Mouse (Mus musculus) kidney, adult 2 months (tissue): Measurements from ENCODE around the gene Taf8. TPM values are rescaled to one million over a fixed set of nuclear protein-coding genes. Genes with fewer than 3 reads are reported as not detected.

Experiments
- DNase-seq: peaks from one replicate; pipeline ENCODE4 v3.0.0; 2021
- H3K27ac ChIP-seq: fragments of 200-500 bp; 2 replicates; pipeline ENCODE4 v1.5.1; 2012; ENCODE audit warnings: low read depth, low read length, control low read depth, inconsistent platforms; ENCODE audit not compliant: insufficient read depth
- H3K27me3 ChIP-seq: fragments of 200-500 bp; replicated peaks from 2 replicates; pipeline ENCODE4 v1.6.1; 2012; ENCODE audit warnings: mild to moderate bottlenecking, moderate library complexity, low read length, inconsistent platforms; ENCODE audit not compliant: control insufficient read depth, insufficient read depth
- H3K36me3 ChIP-seq: fragments of 200-500 bp; 2 replicates; pipeline ENCODE4 v1.6.1; 2012; ENCODE audit warnings: mild to moderate bottlenecking, moderate library complexity, low read length, inconsistent platforms; ENCODE audit not compliant: control insufficient read depth, insufficient read depth
- H3K4me1 ChIP-seq: fragments of 200-500 bp; 2 replicates; pipeline ENCODE4 v1.6.1; 2011; ENCODE audit warnings: low read length; ENCODE audit not compliant: control insufficient read depth, insufficient read depth
- H3K4me3 ChIP-seq: fragments of 200-500 bp; 2 replicates; pipeline ENCODE4 v1.5.1; 2011; ENCODE audit warnings: mild to moderate bottlenecking, low read depth, low read length, control low read depth; ENCODE audit not compliant: insufficient read depth
- CTCF ChIP-seq: fragments of 200-500 bp; conservative IDR thresholded peaks from 2 replicates; pipeline ENCODE4 v1.5.1; 2011; ENCODE audit warnings: low read depth, mild to moderate bottlenecking, control low read depth, low read length, moderate library complexity, mixed read lengths; ENCODE audit not compliant: insufficient read depth, insufficient read length
- POLR2A ChIP-seq: fragments of 200-500 bp; IDR thresholded peaks from one replicate; pipeline ENCODE4 v1.6.1; 2011; ENCODE audit warnings: low read depth, low read length, control low read depth
- WGBS: fragments of 180-500 bp; shearing (Covaris S2); methylation state at CpG from one replicate; pipeline ENCODE4 v1.1.7; 2018; 5-methylcytosine and 5-hydroxymethylcytosine counted together
- polyA plus RNA-seq: library from polyadenylated mRNA; depleted of rRNA; stranded (reverse); fragments of >200 nt; gene quantifications from 2 replicates; pipeline ENCODE4 v1.2.3, GENCODE M21; 2012

The Taf8 gene
- polyA plus RNA-seq, 1 experiment, result 22.9 TPM

DNA sequence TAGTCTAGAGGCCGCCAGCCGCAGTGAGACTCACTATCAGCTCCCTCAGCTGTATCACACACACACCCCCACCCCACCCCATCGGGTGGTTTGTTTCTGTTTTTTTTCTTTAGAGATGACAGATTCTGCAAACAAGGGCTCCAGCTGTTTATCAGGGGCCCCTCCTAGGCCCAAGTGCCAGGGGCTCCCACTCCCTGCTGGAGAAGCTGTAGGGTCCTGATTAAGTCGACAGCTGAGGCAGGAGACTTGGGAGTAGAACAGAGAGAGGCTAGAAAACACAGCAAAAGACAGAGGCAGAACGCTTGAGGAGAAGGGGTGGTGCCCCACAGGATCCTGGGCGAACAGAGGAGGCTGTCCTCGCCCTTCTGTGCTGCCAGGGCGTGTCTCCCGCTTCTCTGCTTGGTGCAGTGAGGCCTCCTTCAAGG is 33.7 kb upstream of the Taf8 start:
- WGBS, result 84% methylated on average over 9 of the region's 9 CpGs

DNA sequence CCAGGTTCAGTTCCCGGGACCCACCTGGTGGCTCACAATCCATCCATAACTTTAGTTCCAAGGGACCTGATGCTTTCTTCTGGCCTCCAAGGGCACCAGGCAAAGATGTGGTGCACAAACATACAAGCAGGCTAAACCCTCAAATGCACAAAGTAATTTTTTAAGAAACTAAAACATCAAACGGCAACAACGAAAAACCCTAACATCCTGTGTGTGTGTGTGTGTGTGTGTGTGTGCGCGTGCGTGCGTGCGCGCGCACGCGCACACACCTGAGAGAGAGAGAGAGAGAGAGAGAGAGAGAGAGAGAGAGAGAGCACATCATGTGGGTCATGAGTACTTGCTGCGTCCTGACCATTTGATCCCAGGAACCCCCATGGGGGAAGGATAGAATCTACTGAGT is 31.6 kb upstream of the Taf8 start:
- Histone ChIP-seq H3K4me1 (no peaks in the 10 kb centered on the region), H3K4me3 (no peak overlapping the region), H3K36me3 (no peaks in the 10 kb centered on the region), H3K27ac (no peak overlapping the region), H3K27me3 (no peaks in the 10 kb centered on the region)
- TF ChIP-seq CTCF (no peak), POLR2A (no peak)
- DNase-seq, result no peak
- WGBS, result 95% methylated on average over 13 of the region's 13 CpGs

More for the DNA sequence above, 33.7 kb upstream of the Taf8 start:
- Histone ChIP-seq H3K4me1 (no peaks in the 10 kb centered on the region), H3K27me3 (no peaks in the 10 kb centered on the region), H3K36me3 (no peaks in the 10 kb centered on the region), H3K27ac (no peak overlapping the region), H3K4me3 (no peak overlapping the region)
- DNase-seq, result no peak
- TF ChIP-seq CTCF, result no peak
- TF ChIP-seq POLR2A, result no peak

DNA sequence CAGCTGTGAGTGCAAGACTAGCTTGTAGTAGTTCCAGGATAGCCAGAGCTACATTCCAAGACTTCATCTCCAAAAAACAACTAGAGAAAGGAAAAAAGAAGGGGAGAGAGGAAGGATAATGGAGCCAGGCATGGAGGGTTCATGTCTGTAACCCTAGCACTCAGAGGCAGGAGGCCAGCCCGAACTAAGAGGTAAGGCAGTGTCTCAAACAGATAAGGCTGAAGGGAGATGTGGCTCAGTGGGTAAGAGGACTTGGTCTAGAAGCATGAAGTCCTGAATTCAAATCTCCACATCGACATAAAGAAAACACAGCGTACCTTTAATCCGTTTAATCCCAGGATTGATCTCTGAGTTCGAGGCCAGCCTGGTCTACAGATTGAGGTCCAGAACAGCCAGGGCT is 30.3 kb upstream of the Taf8 start:
- Histone ChIP-seq H3K4me1 (no peaks in the 10 kb centered on the region), H3K27ac (no peak overlapping the region)
- WGBS, result 99% methylated on average over 5 of the region's 5 CpGs

DNA sequence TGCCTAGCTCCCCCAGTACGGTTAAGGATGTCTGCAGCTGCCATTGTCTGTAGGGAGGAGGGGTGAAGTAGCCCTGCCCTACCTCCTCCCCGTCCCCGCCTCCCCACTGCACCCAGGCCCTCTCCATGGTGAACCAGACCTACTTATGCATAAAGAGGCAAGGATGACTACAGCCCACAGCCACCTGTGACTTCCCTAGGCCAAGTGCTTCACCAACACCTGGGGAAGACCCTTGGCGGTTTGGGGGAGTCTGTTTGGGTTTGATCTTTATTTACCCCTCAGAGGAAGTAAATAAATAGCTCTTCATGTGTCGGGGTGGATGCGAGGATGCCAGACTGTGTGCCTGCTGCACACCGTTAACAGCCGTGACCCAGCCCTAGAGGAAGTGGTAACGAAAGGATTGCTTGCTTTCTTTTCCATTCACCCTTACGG is 29.3 kb upstream of the Taf8 start:
- no peak for DNase-seq
- H3K36me3 ChIP-seq, result no peaks in the 10 kb centered on the region
- H3K27me3 ChIP-seq, result no peaks in the 10 kb centered on the region
- 87% methylated on average over 10 of the region's 10 CpGs for WGBS
- H3K4me3 ChIP-seq, result no peak overlapping the region
- TF ChIP-seq POLR2A (no peak), CTCF (no peak)
- no peak overlapping the region for H3K27ac ChIP-seq
- no peaks in the 10 kb centered on the region for H3K4me1 ChIP-seq

More for the DNA sequence above, 30.3 kb upstream of the Taf8 start:
- Histone ChIP-seq H3K4me3 (no peak overlapping the region), H3K27me3 (no peaks in the 10 kb centered on the region), H3K36me3 (no peaks in the 10 kb centered on the region)
- TF ChIP-seq CTCF, result no peak
- TF ChIP-seq POLR2A, result no peak
- DNase-seq, result no peak

DNA sequence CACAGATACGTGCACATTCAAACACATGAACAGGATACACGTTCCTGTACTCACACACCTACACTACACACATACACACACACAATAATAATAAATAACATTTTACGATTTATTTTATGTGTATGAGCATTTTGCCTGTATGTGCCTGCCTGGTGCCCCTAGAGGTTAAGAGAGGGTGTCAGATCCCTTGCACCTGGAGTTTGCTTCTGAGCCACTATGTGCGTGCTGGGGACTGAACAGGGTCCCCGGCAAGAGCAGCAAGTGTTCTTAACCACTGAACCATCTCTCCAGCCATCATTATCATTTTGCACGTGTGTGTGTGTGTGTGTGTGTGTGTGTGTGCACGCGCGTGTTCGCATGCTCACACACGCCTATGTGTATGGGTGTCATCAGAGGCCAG is 27.5 kb upstream of the Taf8 start:
- TF ChIP-seq POLR2A, result no peak
- TF ChIP-seq CTCF, result no peak
- no peak overlapping the region for H3K4me3 ChIP-seq
- H3K4me1 ChIP-seq, result no peaks in the 10 kb centered on the region
- H3K27ac ChIP-seq, result no peak overlapping the region
- no peaks in the 10 kb centered on the region for H3K36me3 ChIP-seq
- no peaks in the 10 kb centered on the region for H3K27me3 ChIP-seq
- no peak for DNase-seq
- 92% methylated on average over 11 of the region's 11 CpGs for WGBS

DNA sequence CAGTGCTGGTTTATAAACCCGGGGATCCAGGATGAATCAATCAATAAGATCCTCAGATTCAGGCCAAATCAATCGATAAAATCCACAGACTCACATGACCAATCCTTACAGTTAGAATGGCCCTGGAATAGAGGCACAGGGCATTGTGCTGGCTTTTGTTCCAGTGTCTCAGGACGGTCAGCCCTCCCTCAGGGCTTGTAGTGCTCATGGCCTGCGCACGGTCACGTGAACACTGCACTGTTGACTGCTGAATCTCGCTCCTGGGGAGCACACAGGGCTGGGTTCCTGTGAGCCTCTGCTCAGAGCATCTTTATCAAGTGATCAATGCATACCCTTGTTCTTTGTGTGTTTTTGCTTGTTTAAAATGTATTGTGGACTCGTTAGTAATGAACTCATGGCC is 26.8 kb upstream of the Taf8 start:
- WGBS, result 83% methylated on average over 8 of the region's 8 CpGs
- Histone ChIP-seq H3K27me3 (no peaks in the 10 kb centered on the region), H3K4me1 (no peaks in the 10 kb centered on the region), H3K36me3 (no peaks in the 10 kb centered on the region), H3K4me3 (no peak overlapping the region), H3K27ac (no peak overlapping the region)
- TF ChIP-seq POLR2A (no peak), CTCF (no peak)
- no peak for DNase-seq

DNA sequence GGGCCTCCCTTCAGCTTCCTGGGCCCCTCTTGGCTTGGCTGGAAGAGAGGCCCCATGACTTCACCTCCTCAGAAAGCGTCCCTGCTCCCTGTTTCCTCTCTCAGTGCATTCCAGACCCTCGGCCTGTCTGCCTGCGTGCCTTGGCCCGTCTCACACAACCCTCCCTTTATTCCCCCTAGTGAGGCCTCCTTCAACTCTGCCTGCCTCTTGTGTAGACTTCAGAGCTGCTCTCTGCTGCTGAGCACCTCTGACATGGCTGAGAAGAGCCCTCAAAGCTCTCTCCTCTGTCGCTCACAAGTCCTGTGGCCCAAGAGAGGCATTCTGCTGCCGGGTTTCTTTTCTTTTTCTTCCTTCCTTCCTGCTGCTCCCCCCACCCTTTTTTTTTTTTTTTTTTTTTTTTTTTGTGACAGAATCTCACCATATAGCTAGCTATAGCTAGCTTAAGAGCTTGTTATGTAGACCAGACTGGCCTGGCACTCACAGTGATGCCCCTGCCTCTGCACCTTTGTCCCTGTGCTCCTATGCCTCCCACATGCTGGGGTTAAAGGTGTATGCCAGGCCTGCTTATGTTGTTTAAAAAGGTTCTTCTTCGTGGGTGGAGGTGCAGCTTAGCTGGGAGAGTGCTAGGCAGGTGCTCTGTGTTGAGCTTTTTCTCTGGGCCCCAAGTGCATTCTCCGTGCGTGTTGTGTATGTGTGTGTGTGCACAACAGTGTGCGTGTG is 25.6 kb upstream of the Taf8 start:
- Histone ChIP-seq H3K36me3 (no peaks in the 10 kb centered on the region), H3K27ac (no peak overlapping the region), H3K27me3 (no peaks in the 10 kb centered on the region), H3K4me1 (no peaks in the 10 kb centered on the region), H3K4me3 (no peak overlapping the region)
- TF ChIP-seq CTCF, result no peak
- no peak for TF ChIP-seq POLR2A
- WGBS, result 53% methylated on average over 10 of the region's 10 CpGs
- no peak for DNase-seq
